Mouse (Mus musculus): ENCODE measurements around the gene Gli1. TPM values are rescaled to one million over a fixed set of nuclear protein-coding genes. Genes with fewer than 3 reads are reported as not detected.

The Gli1 gene
- polyA plus RNA-seq, 1 experiment from 2014 or later, result 1.2 TPM

DNA sequence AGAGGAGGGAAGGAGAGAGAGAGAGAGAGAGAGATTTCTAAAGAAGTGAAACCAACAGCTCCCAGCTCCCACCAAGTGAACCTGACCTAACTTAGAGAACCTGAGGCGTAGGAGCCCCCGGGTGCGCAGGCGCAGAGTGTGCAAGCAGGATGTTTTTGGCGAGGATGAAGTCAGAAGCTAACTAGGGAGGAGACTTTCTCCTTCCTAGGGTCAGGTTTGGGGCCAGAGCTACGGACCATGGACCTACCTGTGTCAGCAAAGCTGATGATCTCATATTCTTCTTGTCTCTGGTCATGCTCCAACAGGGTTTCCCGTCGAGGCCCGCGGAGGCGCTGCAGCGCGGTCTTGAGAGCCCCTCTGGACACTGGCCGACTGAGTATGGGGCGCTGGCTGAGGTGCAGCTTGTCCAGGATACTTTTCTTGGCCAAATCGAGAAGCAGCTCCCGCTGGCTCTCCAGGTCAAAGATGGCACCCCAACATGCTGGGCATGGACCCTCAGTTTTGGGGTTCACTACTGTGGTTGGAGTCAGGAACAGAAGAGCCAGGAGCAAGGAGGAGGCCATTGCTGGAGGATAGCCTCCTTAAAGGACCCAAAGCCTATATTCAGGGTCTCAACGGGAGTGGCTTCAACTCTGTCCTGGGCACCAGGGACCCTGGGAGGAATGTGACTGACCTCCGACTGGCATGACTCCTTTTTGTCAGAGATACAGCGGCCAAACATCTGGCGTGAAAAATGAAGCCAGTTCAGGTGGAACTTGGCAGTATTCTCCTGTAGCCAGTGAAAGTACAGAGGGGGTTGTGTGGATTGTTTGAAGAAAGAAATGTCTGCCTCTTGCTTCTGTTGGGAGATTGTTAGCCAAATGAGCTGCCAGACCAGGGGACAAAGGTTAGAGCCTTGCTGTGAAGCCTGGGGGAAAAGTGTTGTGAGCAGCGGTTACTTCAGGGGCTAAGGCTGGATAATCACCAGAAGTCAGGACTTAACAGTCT lies 28.4 kb upstream of the Gli1 start, which contains the start of gene Inhbc:
Gene Inhbc, minus strand, starts transcription at position 598 of the 987 bp plus-strand sequence.
- H3K9ac ChIP-seq (ENCODE audit: low read depth, low read length), result no peak within 1 kb of the TSS
- ATAC-seq (replicated peaks; ENCODE audit: insufficient number of reproducible peaks, low FRiP score, low TSS enrichment), result no peak
- H3K4me2 ChIP-seq, result no peak within 1 kb of the TSS
- 64% methylated on average over 22 of the region's 22 CpGs for WGBS (ENCODE audit: insufficient replicate concordance)
- no peaks in the 10 kb centered on the region for H3K9me3 ChIP-seq (replicated peaks; ENCODE audit: control insufficient read depth, low read length)
- no peaks in the 10 kb centered on the region for H3K4me1 ChIP-seq (ENCODE audit: control insufficient read depth, insufficient read depth, low read length)
- H3K27ac ChIP-seq (ENCODE audit: low read depth, low read length), result no peak within 1 kb of the TSS
- H3K4me3 ChIP-seq (ENCODE audit: low read depth, low read length), result no peak within 1 kb of the TSS
- no peaks in the 10 kb centered on the region for H3K27me3 ChIP-seq (ENCODE audit: control insufficient read depth, insufficient read depth, low read length)
- no peaks in the 10 kb centered on the region for H3K36me3 ChIP-seq (ENCODE audit: control insufficient read depth, insufficient read depth, low read length)

- Histone ChIP-seq H3K4me1 (ENCODE audit: control insufficient read depth, insufficient read depth, low read length) (no peaks in the 10 kb centered on the region), H3K9me3 (replicated peaks; ENCODE audit: control insufficient read depth, low read length) (no peaks in the 10 kb centered on the region), H3K9ac (ENCODE audit: low read depth, low read length) (no peak overlapping the region), H3K4me2 (no peak overlapping the region), H3K4me3 (ENCODE audit: low read depth, low read length) (no peak overlapping the region), H3K27ac (ENCODE audit: low read depth, low read length) (no peak overlapping the region), H3K27me3 (ENCODE audit: control insufficient read depth, insufficient read depth, low read length) (no peaks in the 10 kb centered on the region), H3K36me3 (ENCODE audit: control insufficient read depth, insufficient read depth, low read length) (no peaks in the 10 kb centered on the region)
- ATAC-seq (replicated peaks; ENCODE audit: insufficient number of reproducible peaks, low FRiP score, low TSS enrichment), result no peak
- 79% methylated on average over 2 of the region's 2 CpGs for WGBS (ENCODE audit: insufficient replicate concordance)
Observed at GRCm38 (mm10) chr10:127368273-127368672, 26.5 kb upstream of the Gli1 start.

GRCm38 (mm10) chr10:127367116-127367515 lies 25.3 kb upstream of the Gli1 start:
- H3K9ac ChIP-seq (ENCODE audit: low read depth, low read length), result no peak overlapping the region
- no peaks in the 10 kb centered on the region for H3K27me3 ChIP-seq (ENCODE audit: control insufficient read depth, insufficient read depth, low read length)
- ATAC-seq (replicated peaks; ENCODE audit: insufficient number of reproducible peaks, low FRiP score, low TSS enrichment), result no peak
- H3K27ac ChIP-seq (ENCODE audit: low read depth, low read length), result no peak overlapping the region
- 68% methylated on average over 5 of the region's 5 CpGs for WGBS (ENCODE audit: insufficient replicate concordance)
- no peaks in the 10 kb centered on the region for H3K9me3 ChIP-seq (replicated peaks; ENCODE audit: control insufficient read depth, low read length)
- H3K36me3 ChIP-seq (ENCODE audit: control insufficient read depth, insufficient read depth, low read length), result no peaks in the 10 kb centered on the region
- no peak overlapping the region for H3K4me3 ChIP-seq (ENCODE audit: low read depth, low read length)
- no peak overlapping the region for H3K4me2 ChIP-seq
- no peaks in the 10 kb centered on the region for H3K4me1 ChIP-seq (ENCODE audit: control insufficient read depth, insufficient read depth, low read length)

DNA sequence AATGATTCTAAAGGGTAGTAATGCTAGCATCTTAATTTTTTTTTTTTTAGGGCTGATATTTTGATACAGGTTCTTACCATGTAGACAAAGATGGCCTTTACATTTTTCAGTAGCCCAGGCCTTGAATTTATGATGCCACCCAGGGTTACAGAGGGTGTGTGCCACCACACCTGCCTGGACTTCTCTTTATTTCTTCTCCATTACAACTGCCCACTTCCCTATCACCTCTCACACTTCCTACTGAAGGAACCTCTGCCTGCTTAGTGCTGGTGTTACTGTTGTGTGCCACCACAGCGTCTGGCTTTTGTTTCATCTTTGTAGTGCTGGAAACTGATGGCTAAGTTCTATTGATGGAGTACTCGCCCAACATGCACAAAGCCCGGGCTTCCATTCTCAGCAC lies 18.9 kb upstream of the Gli1 start:
- no peak for ATAC-seq (replicated peaks; ENCODE audit: insufficient number of reproducible peaks, low FRiP score, low TSS enrichment)
- H3K4me3 ChIP-seq (ENCODE audit: low read depth, low read length), result no peak overlapping the region
- H3K9me3 ChIP-seq (replicated peaks; ENCODE audit: control insufficient read depth, low read length), result no peaks in the 10 kb centered on the region
- no peak overlapping the region for H3K27ac ChIP-seq (ENCODE audit: low read depth, low read length)
- H3K9ac ChIP-seq (ENCODE audit: low read depth, low read length), result no peak overlapping the region
- H3K4me2 ChIP-seq, result no peak overlapping the region
- H3K4me1 ChIP-seq (ENCODE audit: control insufficient read depth, insufficient read depth, low read length), result no peaks in the 10 kb centered on the region
- no peaks in the 10 kb centered on the region for H3K27me3 ChIP-seq (ENCODE audit: control insufficient read depth, insufficient read depth, low read length)
- 77% methylated on average over 3 of the region's 3 CpGs for WGBS (ENCODE audit: insufficient replicate concordance)
- H3K36me3 ChIP-seq (ENCODE audit: control insufficient read depth, insufficient read depth, low read length), result no peaks in the 10 kb centered on the region

DNA sequence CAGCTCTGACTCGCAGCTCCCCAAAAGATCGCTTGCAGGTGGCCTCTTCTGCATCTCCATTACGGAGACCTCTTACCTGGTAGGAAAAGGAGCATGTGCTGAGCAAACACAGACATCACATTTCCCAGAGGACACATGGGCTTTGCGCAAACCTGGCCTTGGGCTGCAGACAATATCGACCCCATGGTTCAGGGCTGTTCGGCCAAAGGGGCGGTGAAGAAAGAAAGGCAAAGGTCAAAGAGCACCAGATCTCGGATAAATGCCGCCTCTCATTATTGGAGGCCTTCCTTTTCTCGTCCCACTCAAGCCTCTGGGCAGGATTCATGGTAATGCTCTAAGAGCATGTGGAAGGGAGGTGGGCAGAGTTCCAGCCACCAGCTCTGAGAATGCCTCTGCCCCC lies 13.6 kb upstream of the Gli1 start:
- no peaks in the 10 kb centered on the region for H3K4me1 ChIP-seq (ENCODE audit: control insufficient read depth, insufficient read depth, low read length)
- H3K27ac ChIP-seq (ENCODE audit: low read depth, low read length), result no peak overlapping the region
- H3K36me3 ChIP-seq (ENCODE audit: control insufficient read depth, insufficient read depth, low read length), result no peaks in the 10 kb centered on the region
- H3K27me3 ChIP-seq (ENCODE audit: control insufficient read depth, insufficient read depth, low read length), result peaks cover 8% of the 10 kb centered on the region; the same call in 1 of the 2 replicates
- no peak for ATAC-seq (replicated peaks; ENCODE audit: insufficient number of reproducible peaks, low FRiP score, low TSS enrichment)
- H3K9me3 ChIP-seq (replicated peaks; ENCODE audit: control insufficient read depth, low read length), result no peaks in the 10 kb centered on the region
- H3K4me2 ChIP-seq, result no peak overlapping the region
- H3K9ac ChIP-seq (ENCODE audit: low read depth, low read length), result no peak overlapping the region
- no peak overlapping the region for H3K4me3 ChIP-seq (ENCODE audit: low read depth, low read length)
- WGBS (ENCODE audit: insufficient replicate concordance), result 77% methylated on average over 10 of the region's 10 CpGs

DNA sequence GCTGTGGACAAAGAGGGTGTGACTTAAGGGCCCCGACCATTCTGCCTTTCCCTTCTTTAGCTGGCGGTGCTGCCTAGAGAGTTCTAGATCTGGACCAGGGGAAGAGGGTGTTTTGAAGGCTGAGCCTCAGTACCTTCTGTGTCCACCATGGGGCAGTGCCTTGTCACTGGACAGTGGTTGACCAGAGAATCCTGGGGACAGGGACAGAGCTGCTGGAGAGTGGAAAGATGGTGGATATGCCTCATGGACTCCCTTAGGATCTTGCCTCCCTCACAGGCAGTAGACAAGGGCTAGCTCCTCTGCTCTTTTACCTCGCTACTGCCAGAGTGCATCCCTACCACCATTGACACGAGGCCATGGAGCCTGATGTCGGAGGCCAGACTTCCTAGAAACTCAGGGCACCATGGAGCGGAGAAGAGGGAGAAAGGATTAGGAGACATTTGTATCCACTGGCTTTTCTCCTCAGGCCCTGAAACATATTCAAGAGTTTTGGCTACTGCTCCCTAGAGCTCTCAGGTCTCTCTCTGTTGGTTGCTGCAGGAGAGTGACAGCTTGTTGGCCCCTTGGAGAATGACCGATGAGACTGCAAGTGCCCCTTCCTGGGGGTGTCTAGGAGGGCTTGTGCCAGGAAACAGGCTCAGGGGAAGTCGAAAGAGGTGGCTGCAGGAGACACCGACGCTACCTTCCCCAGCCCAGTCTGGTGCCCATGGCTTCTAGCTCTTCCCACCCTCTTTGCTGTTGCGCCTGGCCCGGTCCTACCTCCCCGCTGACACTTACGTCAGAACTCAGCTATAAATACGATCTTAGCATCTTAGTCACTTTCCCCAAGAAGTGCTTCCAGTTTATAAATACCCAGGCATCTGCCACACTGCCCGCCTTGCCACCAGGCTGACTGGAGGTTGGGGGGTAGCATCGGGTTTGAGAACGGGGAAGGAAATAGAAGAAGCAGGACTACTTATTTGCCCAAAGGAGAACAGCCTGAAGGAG lies 12.4 kb upstream of the Gli1 start, which contains the start of gene Inhbe:
Gene Inhbe, minus strand, starts transcription at position 503 of the 987 bp plus-strand sequence.
- H3K27me3 ChIP-seq (ENCODE audit: control insufficient read depth, insufficient read depth, low read length), result peaks cover 11% of the 10 kb centered on the region
- 78% methylated on average over 18 of the region's 18 CpGs for WGBS (ENCODE audit: insufficient replicate concordance)
- no peaks in the 10 kb centered on the region for H3K36me3 ChIP-seq (ENCODE audit: control insufficient read depth, insufficient read depth, low read length)
- no peak within 1 kb of the TSS for H3K4me2 ChIP-seq
- ATAC-seq (replicated peaks; ENCODE audit: insufficient number of reproducible peaks, low FRiP score, low TSS enrichment), result no peak
- no peaks in the 10 kb centered on the region for H3K9me3 ChIP-seq (replicated peaks; ENCODE audit: control insufficient read depth, low read length)
- no peak within 1 kb of the TSS for H3K9ac ChIP-seq (ENCODE audit: low read depth, low read length)
- H3K4me1 ChIP-seq (ENCODE audit: control insufficient read depth, insufficient read depth, low read length), result no peaks in the 10 kb centered on the region
- no peak within 1 kb of the TSS for H3K4me3 ChIP-seq (ENCODE audit: low read depth, low read length)
- no peak within 1 kb of the TSS for H3K27ac ChIP-seq (ENCODE audit: low read depth, low read length)

- H3K27me3 ChIP-seq (ENCODE audit: control insufficient read depth, insufficient read depth, low read length), result peaks cover 11% of the 10 kb centered on the region
- H3K27ac ChIP-seq (ENCODE audit: low read depth, low read length), result no peak overlapping the region
- 81% methylated on average over 11 of the region's 11 CpGs for WGBS (ENCODE audit: insufficient replicate concordance)
- no peaks in the 10 kb centered on the region for H3K4me1 ChIP-seq (ENCODE audit: control insufficient read depth, insufficient read depth, low read length)
- H3K4me3 ChIP-seq (ENCODE audit: low read depth, low read length), result no peak overlapping the region
- H3K9me3 ChIP-seq (replicated peaks; ENCODE audit: control insufficient read depth, low read length), result no peaks in the 10 kb centered on the region
- no peak overlapping the region for H3K9ac ChIP-seq (ENCODE audit: low read depth, low read length)
- no peak overlapping the region for H3K4me2 ChIP-seq
- no peaks in the 10 kb centered on the region for H3K36me3 ChIP-seq (ENCODE audit: control insufficient read depth, insufficient read depth, low read length)
- no peak for ATAC-seq (replicated peaks; ENCODE audit: insufficient number of reproducible peaks, low FRiP score, low TSS enrichment)
Observed at GRCm38 (mm10) chr10:127352766-127353165, 11.0 kb upstream of the Gli1 start.

- ATAC-seq (replicated peaks; ENCODE audit: insufficient number of reproducible peaks, low FRiP score, low TSS enrichment), result no peak
- no peaks in the 10 kb centered on the region for H3K4me1 ChIP-seq (ENCODE audit: control insufficient read depth, insufficient read depth, low read length)
- H3K4me3 ChIP-seq (ENCODE audit: low read depth, low read length), result no peak overlapping the region
- 77% methylated on average over 9 of the region's 9 CpGs for WGBS (ENCODE audit: insufficient replicate concordance)
- no peaks in the 10 kb centered on the region for H3K36me3 ChIP-seq (ENCODE audit: control insufficient read depth, insufficient read depth, low read length)
- H3K27me3 ChIP-seq (ENCODE audit: control insufficient read depth, insufficient read depth, low read length), result peaks cover 11% of the 10 kb centered on the region
- no peaks in the 10 kb centered on the region for H3K9me3 ChIP-seq (replicated peaks; ENCODE audit: control insufficient read depth, low read length)
- H3K9ac ChIP-seq (ENCODE audit: low read depth, low read length), result no peak overlapping the region
- no peak overlapping the region for H3K27ac ChIP-seq (ENCODE audit: low read depth, low read length)
- no peak overlapping the region for H3K4me2 ChIP-seq
Observed at GRCm38 (mm10) chr10:127352187-127352586, 10.4 kb upstream of the Gli1 start.
